Mouse (Mus musculus): ENCODE measurements around the gene Zfp644. TPM values are rescaled to one million over a fixed set of nuclear protein-coding genes. Genes with fewer than 3 reads are reported as not detected.

Gene Zfp644
- total and polyA plus RNA-seq, 3 experiments, result 15.1 to 28.7 (median 17.7) TPM

DNA sequence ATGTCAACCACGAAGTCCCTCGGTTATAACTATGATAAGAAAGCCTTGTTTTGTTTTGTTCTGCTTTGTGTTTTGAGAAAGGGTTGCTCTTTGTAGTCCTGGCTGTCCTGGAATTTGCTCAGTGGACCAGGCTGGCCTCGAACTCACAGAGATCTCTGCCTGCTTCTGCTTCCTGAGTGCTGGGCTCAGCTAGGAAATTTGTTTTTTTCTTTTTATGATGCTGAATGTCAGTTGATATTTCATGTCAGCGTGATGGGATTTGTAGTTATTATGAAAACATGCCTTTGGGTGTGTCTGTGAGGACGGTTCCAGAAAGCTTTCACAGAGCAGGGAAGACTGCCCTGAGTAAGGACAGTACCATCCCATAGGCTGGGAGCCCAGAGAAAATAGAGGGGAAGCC, 25.7 kb upstream of the Zfp644 start:
- TF ChIP-seq UBTF (IDR thresholded peaks at IDR 0.05; ENCODE audit: low read depth, low read length), result no peak
- TF ChIP-seq IRF4 (IDR thresholded peaks at IDR 0.05; ENCODE audit: low read depth, low read length), result no peak
- TF ChIP-seq ZC3H11A (IDR thresholded peaks at IDR 0.05; ENCODE audit: low read depth, low read length), result no peak
- TF ChIP-seq HCFC1 (IDR thresholded peaks at IDR 0.05; ENCODE audit: low read depth, low read length), result no peak
- TF ChIP-seq NRF1 (IDR thresholded peaks at IDR 0.05; ENCODE audit: low read depth, low read length), result no peak
- Histone ChIP-seq H3K27ac (ENCODE audit: insufficient read depth, low read depth) (no peak overlapping the region), H3K9ac (ENCODE audit: insufficient read depth, low read depth) (no peak overlapping the region), H3K36me3 (replicated peaks in 1 of 2; ENCODE audit: control insufficient read depth in 1 of 2, insufficient read depth in 1 of 2, low read length in 1 of 2) (no peaks in the 10 kb centered on the region), H3K79me2 (replicated peaks; ENCODE audit: control insufficient read depth, extremely low read depth, insufficient read depth, poor library complexity, severe bottlenecking) (no peaks in the 10 kb centered on the region), H3K9me3 (replicated peaks; ENCODE audit: low read length) (peaks cover 2% of the 10 kb centered on the region), H3K27me3 (replicated peaks) (no peaks in the 10 kb centered on the region), H3K4me1 (ENCODE audit: control insufficient read depth in 1 of 2, insufficient read depth in 2 of 2) (no peaks in the 10 kb centered on the region), H3K4me2 (ENCODE audit: insufficient read depth, low read depth, poor library complexity, severe bottlenecking) (no peak overlapping the region), H3K4me3 (replicated peaks in 1 of 3; ENCODE audit: low read depth in 2 of 3, low read length in 2 of 3, poor library complexity in 1 of 3) (no peak overlapping the region)
- in situ Hi-C loops (cut with MboI; ENCODE audit: low pct_ligation_motif_present, low pct_unique_long_range_greater_than_20kb, low sequenced_read_pairs), result no loop called here
- dilution Hi-C loops (cut with MboI; ENCODE audit: extremely low pct_ligation_motif_present, extremely low pct_unique_long_range_greater_than_20kb, low sequenced_read_pairs), result no loop called here
- DNase-seq (ENCODE audit: extremely low read depth), result no peak

DNA sequence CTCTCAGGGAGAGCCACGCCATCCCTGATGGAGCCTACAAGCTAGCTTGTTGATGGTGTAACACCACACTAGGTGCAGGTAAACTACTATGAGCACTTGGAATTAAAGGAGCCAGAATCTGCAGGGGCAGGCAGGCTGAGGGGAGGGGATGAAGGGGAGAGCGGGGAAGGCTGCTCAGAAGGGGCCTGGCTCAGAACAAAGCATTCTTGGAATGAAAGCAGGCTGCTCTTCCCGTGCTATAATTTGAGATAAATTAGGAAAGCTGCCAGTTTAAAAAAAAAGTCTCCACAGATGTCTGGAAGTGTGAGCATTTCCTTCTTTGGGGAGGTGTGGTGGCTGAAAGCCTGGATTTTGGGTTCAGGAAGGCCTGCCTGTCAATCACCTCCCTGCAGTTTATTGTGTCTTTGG, 14.8 kb upstream of the Zfp644 start:
- Histone ChIP-seq H3K4me1 (ENCODE audit: control insufficient read depth in 1 of 2, insufficient read depth in 2 of 2) (peaks cover 0 to 10% of the 10 kb centered on the region in 2 experiments; a peak in 2 of 4 replicates), H3K27ac (ENCODE audit: insufficient read depth, low read depth) (no peak overlapping the region)
- dilution Hi-C loops (cut with MboI; ENCODE audit: extremely low pct_ligation_motif_present, extremely low pct_unique_long_range_greater_than_20kb, low sequenced_read_pairs), result no loop called here

DNA sequence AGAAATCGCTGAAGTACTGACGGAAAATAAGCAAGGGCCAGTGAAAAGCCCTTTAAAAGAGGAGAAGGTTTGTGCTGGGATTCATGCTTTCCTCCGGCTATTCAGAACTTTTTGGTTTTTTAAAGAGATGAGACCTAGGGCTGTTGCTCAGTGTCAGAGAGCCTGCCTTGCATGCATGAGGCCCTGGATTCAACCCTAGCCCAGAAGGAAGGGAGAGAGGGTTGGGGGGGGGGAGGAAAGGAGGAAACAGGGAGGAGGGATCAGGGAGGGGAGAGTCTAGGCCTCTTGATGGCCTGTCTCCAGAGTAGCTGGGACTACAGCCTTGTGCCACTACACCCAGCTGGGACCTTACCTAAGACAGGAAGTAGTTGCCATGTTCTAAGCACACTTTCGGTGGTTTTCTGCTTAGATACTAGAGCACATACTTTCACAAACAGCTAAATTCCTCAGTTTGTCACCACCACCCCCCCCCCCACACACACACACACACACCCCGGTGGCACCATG, 14.2 kb upstream of the Zfp644 start:
- Histone ChIP-seq H3K79me2 (replicated peaks; ENCODE audit: control insufficient read depth, extremely low read depth, insufficient read depth, poor library complexity, severe bottlenecking) (no peaks in the 10 kb centered on the region), H3K36me3 (replicated peaks in 1 of 2; ENCODE audit: control insufficient read depth in 1 of 2, insufficient read depth in 1 of 2, low read length in 1 of 2) (no peaks in the 10 kb centered on the region), H3K4me2 (ENCODE audit: insufficient read depth, low read depth, poor library complexity, severe bottlenecking) (no peak overlapping the region), H3K4me3 (replicated peaks in 1 of 3; ENCODE audit: low read depth in 2 of 3, low read length in 2 of 3, poor library complexity in 1 of 3) (no peak overlapping the region), H3K27ac (ENCODE audit: insufficient read depth, low read depth) (no peak overlapping the region), H3K4me1 (ENCODE audit: control insufficient read depth in 1 of 2, insufficient read depth in 2 of 2) (peaks cover 0 to 10% of the 10 kb centered on the region in 2 experiments; a peak in 2 of 4 replicates), H3K9me3 (replicated peaks; ENCODE audit: low read length) (no peaks in the 10 kb centered on the region), H3K27me3 (replicated peaks) (no peaks in the 10 kb centered on the region), H3K9ac (ENCODE audit: insufficient read depth, low read depth) (no peak overlapping the region)
- dilution Hi-C loops (cut with MboI; ENCODE audit: extremely low pct_ligation_motif_present, extremely low pct_unique_long_range_greater_than_20kb, low sequenced_read_pairs), result no loop called here
- TF ChIP-seq MAZ (IDR thresholded peaks at IDR 0.05; ENCODE audit: low read depth, low read length) (no peak), ZKSCAN1 (IDR thresholded peaks at IDR 0.05; ENCODE audit: borderline replicate concordance, low read depth, low read length) (no peak), POLR2AphosphoS2 (IDR thresholded peaks at IDR 0.05; ENCODE audit: low read depth, low read length) (no peak), CHD1 (IDR thresholded peaks at IDR 0.05; ENCODE audit: low read depth, low read length) (no peak), MXI1 (IDR thresholded peaks at IDR 0.05; ENCODE audit: low read depth, low read length) (no peak), RAD21 (IDR thresholded peaks at IDR 0.05; ENCODE audit: low read depth, low read length) (no peak), GABPA (IDR thresholded peaks at IDR 0.05; ENCODE audit: insufficient replicate concordance, low read depth, low read length) (no peak)
- DNase-seq (ENCODE audit: extremely low read depth), result no peak
- in situ Hi-C loops (cut with MboI; ENCODE audit: low pct_ligation_motif_present, low pct_unique_long_range_greater_than_20kb, low sequenced_read_pairs), result no loop called here

More for the DNA sequence above, 14.8 kb upstream of the Zfp644 start:
- no peaks in the 10 kb centered on the region for H3K79me2 ChIP-seq (replicated peaks; ENCODE audit: control insufficient read depth, extremely low read depth, insufficient read depth, poor library complexity, severe bottlenecking)
- H3K9ac ChIP-seq (ENCODE audit: insufficient read depth, low read depth), result no peak overlapping the region
- in situ Hi-C loops (cut with MboI; ENCODE audit: low pct_ligation_motif_present, low pct_unique_long_range_greater_than_20kb, low sequenced_read_pairs), result no loop called here
- H3K36me3 ChIP-seq (replicated peaks in 1 of 2; ENCODE audit: control insufficient read depth in 1 of 2, insufficient read depth in 1 of 2, low read length in 1 of 2), result no peaks in the 10 kb centered on the region
- no peak for DNase-seq (ENCODE audit: extremely low read depth)
- H3K4me2 ChIP-seq (ENCODE audit: insufficient read depth, low read depth, poor library complexity, severe bottlenecking), result no peak overlapping the region
- H3K9me3 ChIP-seq (replicated peaks; ENCODE audit: low read length), result no peaks in the 10 kb centered on the region
- no peak for TF ChIP-seq JUN (IDR thresholded peaks at IDR 0.05; ENCODE audit: insufficient read depth, low read depth, low read length)
- no peak for TF ChIP-seq ZKSCAN1 (IDR thresholded peaks at IDR 0.05; ENCODE audit: borderline replicate concordance, low read depth, low read length)
- TF ChIP-seq KAT2A (IDR thresholded peaks at IDR 0.05; ENCODE audit: insufficient replicate concordance, low read length), result no peak
- no peak for TF ChIP-seq ELF1 (IDR thresholded peaks at IDR 0.05; ENCODE audit: low read depth, low read length)
- TF ChIP-seq NRF1 (IDR thresholded peaks at IDR 0.05; ENCODE audit: low read depth, low read length), result no peak
- TF ChIP-seq MAX (IDR thresholded peaks at IDR 0.05; ENCODE audit: low read length), result no peak
- TF ChIP-seq RAD21 (IDR thresholded peaks at IDR 0.05; ENCODE audit: low read depth, low read length), result no peak
- TF ChIP-seq E2F4 (IDR thresholded peaks at IDR 0.05; ENCODE audit: insufficient replicate concordance, low read depth, low read length), result no peak
- no peak for TF ChIP-seq UBTF (IDR thresholded peaks at IDR 0.05; ENCODE audit: low read depth, low read length)
- no peak for TF ChIP-seq CTCF (conservative IDR thresholded peaks at IDR 0.05 in 1 of 2, IDR thresholded peaks at IDR 0.05 in 1 of 2; ENCODE audit: low read depth in 2 of 2, low read length in 2 of 2)
- no peak for TF ChIP-seq CHD1 (IDR thresholded peaks at IDR 0.05; ENCODE audit: low read depth, low read length)
- no peak for TF ChIP-seq JUND (conservative IDR thresholded peaks at IDR 0.05; ENCODE audit: low read depth, low read length)
- no peak for TF ChIP-seq SIN3A (IDR thresholded peaks at IDR 0.05; ENCODE audit: low read length)
- TF ChIP-seq NELFE (IDR thresholded peaks at IDR 0.05; ENCODE audit: low read depth, low read length), result no peak
- no peak for TF ChIP-seq EP300 (IDR thresholded peaks at IDR 0.05; ENCODE audit: low read length)
- TF ChIP-seq TBP (conservative IDR thresholded peaks at IDR 0.05; ENCODE audit: low read depth, low read length), result no peak
- no peak for TF ChIP-seq ETS1 (conservative IDR thresholded peaks at IDR 0.05; ENCODE audit: low read depth, low read length)
- no peak overlapping the region for H3K4me3 ChIP-seq (replicated peaks in 1 of 3; ENCODE audit: low read depth in 2 of 3, low read length in 2 of 3, poor library complexity in 1 of 3)
- no peaks in the 10 kb centered on the region for H3K27me3 ChIP-seq (replicated peaks)
